Mouse (Mus musculus): ENCODE measurements around the gene Emilin2. TPM values are rescaled to one million over a fixed set of nuclear protein-coding genes. Genes with fewer than 3 reads are reported as not detected.

Gene Emilin2
- polyA plus RNA-seq, 1 experiment from 2014 or later, result 5.2 TPM

DNA sequence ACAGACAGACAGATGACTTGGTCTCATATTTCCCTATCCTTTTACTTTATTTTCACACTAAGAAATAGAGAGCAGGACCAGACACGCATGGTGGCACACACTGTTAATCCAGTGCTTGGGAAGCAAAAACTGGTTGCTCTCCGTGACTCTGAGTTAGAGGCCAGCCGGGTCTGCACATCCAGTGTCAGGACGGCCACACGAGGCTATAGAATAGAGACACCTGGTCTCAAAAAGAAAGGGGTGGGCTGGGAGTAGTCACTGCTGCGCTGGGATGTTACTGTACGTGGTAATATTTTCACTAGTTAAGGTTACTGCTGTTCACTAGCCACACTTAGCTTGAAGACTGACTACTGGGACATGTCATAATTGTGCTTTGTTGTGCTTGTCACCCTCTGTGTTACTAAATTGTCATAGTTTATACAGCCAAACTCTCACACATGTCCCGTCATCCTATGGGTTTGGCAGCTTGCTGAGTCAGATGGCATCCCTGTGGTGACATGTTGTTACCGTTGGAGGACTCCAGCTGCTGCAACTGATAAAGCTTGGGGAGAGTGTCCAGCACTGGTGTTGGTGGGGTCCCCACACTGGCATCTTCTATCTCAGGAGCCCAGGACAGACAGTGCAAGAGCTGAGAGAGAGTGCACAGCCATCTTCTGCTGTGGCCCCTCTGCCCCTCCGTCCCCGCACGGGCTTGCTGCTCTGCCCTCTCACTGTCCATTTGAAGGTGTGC, 76.4 kb downstream of the Emilin2 start:
- Histone ChIP-seq H3K27me3 (ENCODE audit: control insufficient read depth, insufficient read depth, low read depth, low read length) (no peaks in the 10 kb centered on the region), H3K9ac (ENCODE audit: low read length) (no peak overlapping the region), H3K4me1 (replicated peaks; ENCODE audit: control insufficient read depth, insufficient read depth, low read length) (no peaks in the 10 kb centered on the region), H3K4me3 (ENCODE audit: low read length) (no peak overlapping the region), H3K4me2 (ENCODE audit: low read depth, low read length) (no peak overlapping the region), H3K36me3 (ENCODE audit: control insufficient read depth, insufficient read depth, low read length) (peaks cover 10% of the 10 kb centered on the region), H3K27ac (ENCODE audit: low read length) (no peak overlapping the region), H3K9me3 (ENCODE audit: control insufficient read depth, low read length) (no peaks in the 10 kb centered on the region)
- no peak for ATAC-seq (ENCODE audit: low read depth)
- 76% methylated on average over 12 of the region's 12 CpGs for WGBS

DNA sequence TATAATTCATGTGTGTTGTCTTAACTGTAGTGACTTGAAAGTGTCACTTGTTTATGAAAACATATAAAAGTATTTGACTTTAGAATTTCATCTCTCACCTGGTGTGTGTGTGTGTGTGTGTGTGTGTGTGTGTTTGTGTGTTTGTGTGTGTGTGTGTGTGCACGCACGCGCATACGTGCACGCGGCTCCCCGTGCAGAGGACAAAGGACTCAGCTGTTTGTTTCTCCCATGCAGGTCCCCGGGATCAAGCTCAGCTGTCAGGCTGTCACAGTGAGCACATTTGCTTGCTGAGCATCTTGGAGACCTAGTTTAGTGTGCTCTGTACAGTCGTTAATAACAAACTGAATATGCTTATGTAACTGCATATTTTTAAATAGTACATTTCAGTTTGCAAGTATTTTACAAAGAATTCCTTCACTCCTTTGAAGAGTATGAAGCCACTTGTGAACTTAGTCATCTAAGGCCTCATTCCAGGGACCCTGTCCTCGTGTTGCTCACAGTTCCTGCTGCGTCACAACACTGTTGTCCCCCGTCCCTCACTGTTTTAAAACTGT, 77.7 kb downstream of the Emilin2 start:
- no peak overlapping the region for H3K27ac ChIP-seq (ENCODE audit: low read length)
- WGBS, result 84% methylated on average over 12 of the region's 12 CpGs
- H3K4me2 ChIP-seq (ENCODE audit: low read depth, low read length), result no peak overlapping the region
- H3K27me3 ChIP-seq (ENCODE audit: control insufficient read depth, insufficient read depth, low read depth, low read length), result no peaks in the 10 kb centered on the region
- no peaks in the 10 kb centered on the region for H3K4me1 ChIP-seq (replicated peaks; ENCODE audit: control insufficient read depth, insufficient read depth, low read length)
- peaks cover 10% of the 10 kb centered on the region for H3K36me3 ChIP-seq (ENCODE audit: control insufficient read depth, insufficient read depth, low read length)
- no peak overlapping the region for H3K4me3 ChIP-seq (ENCODE audit: low read length)
- no peak overlapping the region for H3K9ac ChIP-seq (ENCODE audit: low read length)
- no peak for ATAC-seq (ENCODE audit: low read depth)
- H3K9me3 ChIP-seq (ENCODE audit: control insufficient read depth, low read length), result no peaks in the 10 kb centered on the region

DNA sequence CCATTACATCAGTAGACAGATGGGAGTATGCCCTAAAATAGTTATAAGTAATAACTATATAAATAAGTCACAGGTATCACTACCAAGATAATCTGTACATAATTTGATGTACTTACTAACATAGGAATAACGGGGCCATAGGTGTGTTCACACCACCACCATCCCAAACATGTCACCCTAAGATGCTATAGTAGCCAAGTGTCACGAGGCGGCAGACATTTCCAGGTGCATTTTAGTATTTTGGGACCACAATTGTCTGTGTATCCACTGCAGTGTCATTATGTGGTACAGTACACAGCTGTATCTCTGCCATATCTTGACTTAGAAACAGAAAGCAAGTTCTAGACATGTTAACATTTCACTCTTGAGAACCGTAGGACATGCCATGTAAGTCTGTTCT, 78.6 kb downstream of the Emilin2 start:
- no peaks in the 10 kb centered on the region for H3K9me3 ChIP-seq (ENCODE audit: control insufficient read depth, low read length)
- no peak for ATAC-seq (ENCODE audit: low read depth)
- H3K4me2 ChIP-seq (ENCODE audit: low read depth, low read length), result no peak overlapping the region
- WGBS, result 86% methylated on average over 4 of the region's 4 CpGs
- peaks cover 10% of the 10 kb centered on the region for H3K36me3 ChIP-seq (ENCODE audit: control insufficient read depth, insufficient read depth, low read length)
- no peaks in the 10 kb centered on the region for H3K27me3 ChIP-seq (ENCODE audit: control insufficient read depth, insufficient read depth, low read depth, low read length)
- H3K4me1 ChIP-seq (replicated peaks; ENCODE audit: control insufficient read depth, insufficient read depth, low read length), result no peaks in the 10 kb centered on the region
- no peak overlapping the region for H3K27ac ChIP-seq (ENCODE audit: low read length)
- H3K9ac ChIP-seq (ENCODE audit: low read length), result no peak overlapping the region
- H3K4me3 ChIP-seq (ENCODE audit: low read length), result no peak overlapping the region

DNA sequence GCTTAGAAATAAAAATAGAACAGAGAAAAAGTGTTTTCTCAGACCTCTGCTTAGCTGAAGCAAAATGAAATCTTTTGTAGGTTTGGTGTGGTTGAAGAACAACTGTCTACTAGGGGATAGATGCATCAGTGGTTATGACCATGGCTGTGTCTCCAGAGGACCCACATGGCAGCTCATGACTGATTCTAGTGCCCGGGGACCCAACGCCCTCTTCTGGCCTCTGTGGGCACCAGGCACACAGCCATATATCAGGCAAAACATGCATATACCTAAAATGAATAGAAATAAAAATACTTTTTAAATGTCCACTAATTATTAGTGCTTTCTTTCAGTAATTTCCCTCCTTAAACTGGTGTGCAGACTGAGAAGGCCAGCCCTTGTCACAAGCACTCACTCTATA, 79.8 kb downstream of the Emilin2 start:
- 88% methylated on average over 2 of the region's 2 CpGs for WGBS
- no peak overlapping the region for H3K27ac ChIP-seq (ENCODE audit: low read length)
- H3K4me2 ChIP-seq (ENCODE audit: low read depth, low read length), result no peak overlapping the region

DNA sequence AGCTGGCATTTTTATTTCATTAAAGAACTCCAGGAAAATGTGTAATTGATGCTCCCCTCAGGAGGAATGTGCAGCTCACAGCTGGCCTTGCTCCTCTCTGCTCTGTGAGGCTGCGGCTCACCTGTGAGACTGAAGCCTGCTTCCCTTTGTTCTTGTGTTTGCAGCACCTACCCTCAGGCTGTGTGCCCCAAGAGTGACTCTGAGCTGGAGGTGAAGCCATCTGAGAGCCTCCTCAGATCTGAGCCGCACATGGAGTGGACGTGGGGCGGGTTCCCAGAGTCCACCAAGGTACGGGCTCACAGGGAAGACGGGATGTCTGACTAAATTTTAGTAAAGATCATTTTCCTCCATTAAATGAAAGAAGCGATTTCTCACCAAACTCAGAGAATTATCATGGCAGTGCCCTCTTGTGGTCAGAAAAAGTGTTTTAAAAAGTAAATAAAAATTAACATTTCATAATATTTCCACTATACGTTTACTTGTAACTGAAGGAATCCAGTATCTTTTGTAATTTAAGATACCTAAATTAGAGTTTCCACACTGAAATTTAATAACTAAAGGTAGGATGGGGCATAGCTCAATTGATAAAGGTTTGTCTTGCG, 81.6 kb downstream of the Emilin2 start:
- peaks cover 7% of the 10 kb centered on the region for H3K36me3 ChIP-seq (ENCODE audit: control insufficient read depth, insufficient read depth, low read length)
- WGBS, result 66% methylated on average over 9 of the region's 9 CpGs

More for the DNA sequence above, 79.8 kb downstream of the Emilin2 start:
- Histone ChIP-seq H3K4me1 (replicated peaks; ENCODE audit: control insufficient read depth, insufficient read depth, low read length) (no peaks in the 10 kb centered on the region), H3K9ac (ENCODE audit: low read length) (no peak overlapping the region), H3K4me3 (ENCODE audit: low read length) (no peak overlapping the region), H3K36me3 (ENCODE audit: control insufficient read depth, insufficient read depth, low read length) (peaks cover 7% of the 10 kb centered on the region), H3K9me3 (ENCODE audit: control insufficient read depth, low read length) (no peaks in the 10 kb centered on the region), H3K27me3 (ENCODE audit: control insufficient read depth, insufficient read depth, low read depth, low read length) (no peaks in the 10 kb centered on the region)
- no peak for ATAC-seq (ENCODE audit: low read depth)

DNA sequence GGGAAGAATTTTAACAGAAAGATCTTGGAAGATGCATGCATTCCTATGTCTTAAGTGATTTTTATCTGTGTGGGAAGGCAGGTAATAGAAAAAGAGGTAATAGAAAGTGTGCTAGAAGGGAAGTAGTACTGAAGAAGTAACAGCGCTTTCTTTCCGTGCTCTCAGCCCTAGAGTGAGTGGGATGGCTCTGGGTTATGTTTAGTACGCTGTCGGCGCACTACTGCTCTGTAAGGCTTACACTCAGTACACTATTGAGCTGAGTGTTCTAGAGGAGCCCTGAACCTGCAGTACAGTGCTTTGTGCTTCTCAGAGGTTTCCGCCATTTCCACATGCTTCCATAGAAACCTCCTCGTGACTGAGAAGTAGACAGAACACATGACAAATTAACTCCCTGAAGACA, 83.1 kb downstream of the Emilin2 start:
- H3K27me3 ChIP-seq (ENCODE audit: control insufficient read depth, insufficient read depth, low read depth, low read length), result no peaks in the 10 kb centered on the region
- H3K36me3 ChIP-seq (ENCODE audit: control insufficient read depth, insufficient read depth, low read length), result peaks cover 7% of the 10 kb centered on the region
- H3K27ac ChIP-seq (ENCODE audit: low read length), result no peak overlapping the region
- WGBS, result 87% methylated on average over 7 of the region's 7 CpGs
- no peak overlapping the region for H3K4me3 ChIP-seq (ENCODE audit: low read length)
- no peak for ATAC-seq (ENCODE audit: low read depth)
- H3K9ac ChIP-seq (ENCODE audit: low read length), result no peak overlapping the region
- no peaks in the 10 kb centered on the region for H3K9me3 ChIP-seq (ENCODE audit: control insufficient read depth, low read length)
- no peaks in the 10 kb centered on the region for H3K4me1 ChIP-seq (replicated peaks; ENCODE audit: control insufficient read depth, insufficient read depth, low read length)
- no peak overlapping the region for H3K4me2 ChIP-seq (ENCODE audit: low read depth, low read length)

More for the DNA sequence above, 81.6 kb downstream of the Emilin2 start:
- H3K9ac ChIP-seq (ENCODE audit: low read length), result no peak overlapping the region
- H3K27me3 ChIP-seq (ENCODE audit: control insufficient read depth, insufficient read depth, low read depth, low read length), result no peaks in the 10 kb centered on the region
- no peak for ATAC-seq (ENCODE audit: low read depth)
- H3K4me2 ChIP-seq (ENCODE audit: low read depth, low read length), result no peak overlapping the region
- H3K9me3 ChIP-seq (ENCODE audit: control insufficient read depth, low read length), result no peaks in the 10 kb centered on the region
- no peak overlapping the region for H3K27ac ChIP-seq (ENCODE audit: low read length)
- no peaks in the 10 kb centered on the region for H3K4me1 ChIP-seq (replicated peaks; ENCODE audit: control insufficient read depth, insufficient read depth, low read length)
- no peak overlapping the region for H3K4me3 ChIP-seq (ENCODE audit: low read length)

DNA sequence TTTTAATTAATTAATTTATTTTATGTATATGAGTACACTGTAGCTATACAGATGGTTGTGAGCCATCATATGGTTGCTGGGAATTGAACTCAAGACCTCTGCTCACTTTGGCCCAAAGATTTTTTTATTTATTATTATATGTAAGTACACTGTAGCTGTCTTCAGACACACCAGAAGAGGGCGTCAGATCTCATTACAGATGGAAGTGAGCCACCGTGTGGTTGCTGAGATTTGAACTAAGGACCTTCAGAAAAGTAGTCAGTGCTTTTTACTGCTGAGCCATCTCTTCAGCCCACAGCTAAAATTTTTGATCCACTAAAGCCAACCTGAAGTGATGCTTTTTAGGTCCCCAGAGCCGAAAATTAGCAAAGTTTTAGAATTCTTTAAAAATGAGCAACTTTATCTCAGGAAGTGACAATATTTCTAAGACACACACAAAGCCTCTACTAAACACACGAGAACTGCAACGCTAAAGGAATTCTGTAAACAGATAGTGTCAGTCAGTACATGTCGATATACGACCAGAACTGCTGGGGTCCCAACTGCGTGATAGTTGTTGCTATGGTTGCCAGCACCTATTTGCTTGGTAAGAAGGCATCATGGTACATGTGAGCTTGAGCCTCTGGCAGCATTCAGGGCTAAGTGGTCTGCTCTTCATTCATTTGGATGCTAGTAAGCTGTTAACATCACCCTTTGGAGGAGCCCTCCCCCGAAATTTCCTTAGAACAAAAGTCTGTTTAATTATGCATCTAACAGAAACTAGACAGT, 84.5 kb downstream of the Emilin2 start:
- Histone ChIP-seq H3K27me3 (ENCODE audit: control insufficient read depth, insufficient read depth, low read depth, low read length) (no peaks in the 10 kb centered on the region), H3K4me2 (ENCODE audit: low read depth, low read length) (no peak overlapping the region), H3K9ac (ENCODE audit: low read length) (no peak overlapping the region), H3K9me3 (ENCODE audit: control insufficient read depth, low read length) (no peaks in the 10 kb centered on the region), H3K4me1 (replicated peaks; ENCODE audit: control insufficient read depth, insufficient read depth, low read length) (no peaks in the 10 kb centered on the region), H3K36me3 (ENCODE audit: control insufficient read depth, insufficient read depth, low read length) (peaks cover 2% of the 10 kb centered on the region), H3K27ac (ENCODE audit: low read length) (no peak overlapping the region), H3K4me3 (ENCODE audit: low read length) (no peak overlapping the region)
- no peak for ATAC-seq (ENCODE audit: low read depth)
- 76% methylated on average over 9 of the region's 9 CpGs for WGBS

DNA sequence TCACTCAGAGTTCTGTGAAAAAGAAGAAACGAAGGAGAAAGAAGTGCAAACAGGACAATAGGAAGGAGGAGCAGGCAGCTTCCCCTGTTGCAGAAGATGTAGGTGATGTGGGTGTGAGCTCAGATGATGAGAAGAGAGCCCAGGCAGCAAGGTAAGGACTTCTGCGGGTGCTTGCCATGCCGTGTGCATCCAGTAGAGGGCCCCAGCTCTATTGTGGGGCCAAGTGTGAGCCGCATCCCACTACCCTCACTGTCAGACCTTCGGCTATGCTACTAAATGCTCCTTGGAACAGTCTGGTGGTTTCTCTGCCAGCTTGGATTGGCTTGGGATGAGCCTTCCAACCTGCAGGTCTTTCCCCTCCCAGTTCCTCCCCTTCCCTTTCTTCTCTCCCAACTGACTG, 86.7 kb downstream of the Emilin2 start:
- Histone ChIP-seq H3K4me3 (ENCODE audit: low read length) (no peak overlapping the region), H3K27ac (ENCODE audit: low read length) (no peak overlapping the region), H3K4me1 (replicated peaks; ENCODE audit: control insufficient read depth, insufficient read depth, low read length) (no peaks in the 10 kb centered on the region), H3K4me2 (ENCODE audit: low read depth, low read length) (no peak overlapping the region), H3K9ac (ENCODE audit: low read length) (no peak overlapping the region), H3K36me3 (ENCODE audit: control insufficient read depth, insufficient read depth, low read length) (no peaks in the 10 kb centered on the region; the same call in 1 of the 2 replicates), H3K9me3 (ENCODE audit: control insufficient read depth, low read length) (no peaks in the 10 kb centered on the region), H3K27me3 (ENCODE audit: control insufficient read depth, insufficient read depth, low read depth, low read length) (no peaks in the 10 kb centered on the region)
- ATAC-seq (ENCODE audit: low read depth), result no peak
- 37% methylated on average over 5 of the region's 5 CpGs for WGBS

DNA sequence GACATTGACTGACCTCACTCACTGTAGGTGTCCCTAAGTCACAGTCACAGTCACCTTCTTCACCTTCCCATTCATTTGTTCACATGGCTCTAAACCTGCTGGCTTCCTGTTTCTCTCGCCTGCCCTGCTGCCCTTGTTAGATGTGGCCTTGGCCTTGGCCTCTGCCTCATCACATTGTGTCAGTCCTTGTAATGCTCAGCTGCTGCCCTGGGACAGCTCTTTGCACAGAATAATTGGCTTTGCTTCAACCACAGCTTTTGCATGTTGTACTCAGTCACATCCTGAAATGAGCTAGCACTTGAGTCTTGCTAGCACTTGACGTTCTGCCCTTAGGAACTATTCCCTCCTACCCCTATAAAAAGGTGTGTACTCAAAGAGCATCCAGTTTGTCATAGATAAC, 87.3 kb downstream of the Emilin2 start:
- Histone ChIP-seq H3K27me3 (ENCODE audit: control insufficient read depth, insufficient read depth, low read depth, low read length) (no peaks in the 10 kb centered on the region), H3K4me1 (replicated peaks; ENCODE audit: control insufficient read depth, insufficient read depth, low read length) (no peaks in the 10 kb centered on the region), H3K27ac (ENCODE audit: low read length) (no peak overlapping the region), H3K9ac (ENCODE audit: low read length) (no peak overlapping the region), H3K4me3 (ENCODE audit: low read length) (no peak overlapping the region), H3K9me3 (ENCODE audit: control insufficient read depth, low read length) (no peaks in the 10 kb centered on the region), H3K4me2 (ENCODE audit: low read depth, low read length) (no peak overlapping the region), H3K36me3 (ENCODE audit: control insufficient read depth, insufficient read depth, low read length) (no peaks in the 10 kb centered on the region; the same call in 1 of the 2 replicates)
- no peak for ATAC-seq (ENCODE audit: low read depth)
- 46% methylated on average over 2 of the region's 2 CpGs for WGBS
